Mouse (Mus musculus) B cell, adult 2 months (primary cell): Measurements from ENCODE around the gene Cacng8.
"Not testable (repeated sequence)": the region's sequence is repeated elsewhere in the genome, so short reads cannot be mapped to it uniquely, and the experiment has no call there.

ENCODE experiments used
- DNase-seq, 2 experiments: peaks; one replicate each; pipeline ENCODE4 v3.0.0; 2022

Gene Cacng8

GRCm38 (mm10) chr7:3388885-3389284 lies 1.6 kb upstream of the Cacng8 start:
- no peak for DNase-seq

- no peak for DNase-seq
Measured at GRCm38 (mm10) chr7:3389444-3390412, 755 bp upstream of the Cacng8 start.

- no peak for DNase-seq
Measured at GRCm38 (mm10) chr7:3391081-3391451, 583 bp downstream of the Cacng8 start.

GRCm38 (mm10) chr7:3391809-3392208 lies 1.3 kb downstream of the Cacng8 start:
- DNase-seq: no peak

GRCm38 (mm10) chr7:3397355-3397754 lies 6.9 kb downstream of the Cacng8 start:
- DNase-seq: no peak

GRCm38 (mm10) chr7:3397797-3398196 lies 7.3 kb downstream of the Cacng8 start:
- DNase-seq: no peak

- DNase-seq: not testable (repeated sequence)
Measured at GRCm38 (mm10) chr7:3398363-3398762, 7.9 kb downstream of the Cacng8 start.

- no peak for DNase-seq
Measured at GRCm38 (mm10) chr7:3399937-3400336, 9.5 kb downstream of the Cacng8 start.

GRCm38 (mm10) chr7:3409729-3410520 lies 19.4 kb downstream of the Cacng8 start:
- peak; percentile 43 to 45 for DNase-seq

GRCm38 (mm10) chr7:3411160-3411941 lies 20.9 kb downstream of the Cacng8 start:
- peak; percentile 24 to 37 for DNase-seq

GRCm38 (mm10) chr7:3412036-3412435 lies 21.6 kb downstream of the Cacng8 start:
- peak; percentile 23 to 25 for DNase-seq

- no peak for DNase-seq
Measured at GRCm38 (mm10) chr7:3414888-3415287, 24.4 kb downstream of the Cacng8 start.

- DNase-seq: peak; percentile 12 to 32
Measured at GRCm38 (mm10) chr7:3415378-3415777, 24.9 kb downstream of the Cacng8 start.

- DNase-seq: no peak
Measured at GRCm38 (mm10) chr7:3419941-3420340, 29.5 kb downstream of the Cacng8 start.

- DNase-seq: no peak
Measured at GRCm38 (mm10) chr7:3420466-3420865, 30.0 kb downstream of the Cacng8 start.

GRCm38 (mm10) chr7:3421297-3421696 lies 30.8 kb downstream of the Cacng8 start:
- no peak for DNase-seq

GRCm38 (mm10) chr7:3422051-3422450 lies 31.6 kb downstream of the Cacng8 start:
- DNase-seq: no peak

GRCm38 (mm10) chr7:3423430-3423829 lies 32.9 kb downstream of the Cacng8 start:
- peak in 1 of 2 experiments; percentile 3 for DNase-seq

- DNase-seq: no peak
Measured at GRCm38 (mm10) chr7:3423895-3424294, 33.4 kb downstream of the Cacng8 start, which contains the start of gene Cacng6. TSS of gene Cacng6 (plus strand) at chr7:3424195.

GRCm38 (mm10) chr7:3425141-3425540 lies 34.7 kb downstream of the Cacng8 start:
- DNase-seq: no peak

- DNase-seq: no peak
Measured at GRCm38 (mm10) chr7:3430161-3430560, 39.7 kb downstream of the Cacng8 start.

GRCm38 (mm10) chr7:3432066-3432465 lies 41.6 kb downstream of the Cacng8 start:
- DNase-seq: no peak

GRCm38 (mm10) chr7:3437941-3438340 lies 47.5 kb downstream of the Cacng8 start:
- no peak for DNase-seq
